Mouse (Mus musculus) olfactory bulb, adult 2 months (tissue): ENCODE data around the gene Etv4. TPM values are rescaled to one million over a fixed set of nuclear protein-coding genes. Genes with fewer than 3 reads are reported as not detected.
A peak's percentile ranks its signal among the peaks of the same experiment; 100 is the strongest.

Experiments used
- H3K27ac ChIP-seq: fragments of 200-500 bp; 2 replicates; pipeline ENCODE4 v1.5.1; 2012; ENCODE audit warnings: low read depth, low read length; ENCODE audit not compliant: insufficient read depth
- H3K4me1 ChIP-seq: fragments of 200-500 bp; 2 replicates; pipeline ENCODE4 v1.6.1; 2012; ENCODE audit warnings: low read length; ENCODE audit not compliant: control insufficient read depth, insufficient read depth
- H3K4me3 ChIP-seq: fragments of 200-500 bp; 2 replicates; pipeline ENCODE4 v1.5.1; 2012; ENCODE audit warnings: mild to moderate bottlenecking, low read depth, low read length, moderate library complexity; ENCODE audit not compliant: insufficient read depth
- CTCF ChIP-seq: fragments of 200-500 bp; IDR thresholded peaks from 2 replicates; pipeline ENCODE4 v1.5.1; 2012; ENCODE audit warnings: low read depth, mild to moderate bottlenecking, low read length, moderate library complexity; ENCODE audit not compliant: insufficient read depth
- POLR2A ChIP-seq: fragments of 200-500 bp; IDR thresholded peaks from 2 replicates; pipeline ENCODE4 v1.6.1; 2012; ENCODE audit warnings: mild to moderate bottlenecking, low read depth, low read length, moderate library complexity; ENCODE audit not compliant: insufficient read depth
- WGBS: fragments of 180-500 bp; shearing (Covaris S2); methylation state at CpG from one replicate; pipeline ENCODE4 v1.1.7; 2018; 5-methylcytosine and 5-hydroxymethylcytosine counted together
- polyA plus RNA-seq: library from polyadenylated mRNA; stranded (reverse); fragments of >200 nt; gene quantifications from 2 replicates; pipeline ENCODE4 v1.2.4, GENCODE M21; 2012; ENCODE audit warnings: low replicate concordance; ENCODE audit not compliant: missing spikeins, insufficient read depth, insufficient read length

Etv4 gene
- polyA plus RNA-seq, 1 experiment, result not detected

DNA sequence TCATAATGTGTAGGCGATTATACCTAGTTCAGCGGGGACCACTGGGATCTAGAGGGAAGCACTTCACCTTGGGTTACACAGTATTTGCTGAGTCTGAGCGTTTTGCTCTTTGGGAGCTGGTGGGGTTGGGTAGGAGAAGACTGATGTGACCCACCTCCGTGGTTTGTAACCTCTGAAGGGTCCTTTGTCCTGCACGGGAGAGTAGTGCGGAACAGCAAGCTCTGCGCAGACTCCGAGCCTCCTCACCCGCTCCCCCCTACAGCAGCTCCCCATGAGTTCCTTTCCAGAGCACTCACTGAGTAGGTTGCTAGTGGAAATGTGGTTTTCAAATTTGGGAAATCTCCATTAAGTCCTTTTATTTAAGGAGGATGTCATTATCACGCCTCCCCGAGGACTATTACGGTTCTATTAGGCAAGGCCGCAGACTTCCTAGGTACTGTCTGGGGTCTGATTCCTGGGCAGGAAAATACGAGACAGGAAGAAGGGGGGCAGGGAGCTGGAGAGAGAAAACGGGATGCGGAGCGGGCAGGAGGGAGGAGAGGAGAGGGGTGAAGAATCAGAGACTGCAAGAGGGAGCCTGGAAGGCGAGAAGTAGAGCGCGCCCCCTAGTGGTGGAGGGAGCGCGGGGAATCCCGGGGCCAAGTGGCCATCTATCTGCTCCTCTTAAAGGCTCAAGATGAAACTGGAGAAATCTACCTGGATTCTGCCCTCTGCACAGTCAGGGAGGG is 29.4 kb upstream of the Etv4 start:
- H3K4me3 ChIP-seq, result peak overlapping the region; percentile 35
- H3K4me1 ChIP-seq, result peaks cover 7% of the 10 kb centered on the region
- no peak for TF ChIP-seq POLR2A
- TF ChIP-seq CTCF, result peak; percentile 85
- H3K27ac ChIP-seq, result no peak overlapping the region
- 21% methylated on average over 23 of the region's 23 CpGs for WGBS

DNA sequence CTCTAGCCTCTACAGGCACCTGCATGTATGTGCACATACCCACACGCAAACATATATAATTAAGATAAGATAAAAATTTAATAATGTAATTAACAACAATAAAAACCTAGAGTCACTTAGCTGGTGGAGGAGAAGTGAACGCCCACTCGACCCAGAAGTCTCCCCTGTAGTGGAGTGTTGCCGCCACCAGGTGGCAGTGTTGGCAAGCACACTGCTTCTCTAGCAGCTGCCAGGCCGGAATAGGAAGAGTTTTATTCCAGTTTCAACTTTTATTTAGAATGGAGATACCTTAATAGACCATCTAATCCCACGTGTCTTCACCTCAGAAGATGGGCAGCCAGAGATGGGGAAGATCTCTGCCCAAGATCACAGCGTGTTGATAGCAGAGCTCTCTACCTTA is 28.1 kb upstream of the Etv4 start:
- peaks cover 7% of the 10 kb centered on the region for H3K4me1 ChIP-seq
- no peak for TF ChIP-seq POLR2A
- peak; percentile 90 for TF ChIP-seq CTCF
- H3K27ac ChIP-seq, result no peak overlapping the region
- WGBS, result 2% methylated on average over 7 of the region's 7 CpGs
- no peak overlapping the region for H3K4me3 ChIP-seq

DNA sequence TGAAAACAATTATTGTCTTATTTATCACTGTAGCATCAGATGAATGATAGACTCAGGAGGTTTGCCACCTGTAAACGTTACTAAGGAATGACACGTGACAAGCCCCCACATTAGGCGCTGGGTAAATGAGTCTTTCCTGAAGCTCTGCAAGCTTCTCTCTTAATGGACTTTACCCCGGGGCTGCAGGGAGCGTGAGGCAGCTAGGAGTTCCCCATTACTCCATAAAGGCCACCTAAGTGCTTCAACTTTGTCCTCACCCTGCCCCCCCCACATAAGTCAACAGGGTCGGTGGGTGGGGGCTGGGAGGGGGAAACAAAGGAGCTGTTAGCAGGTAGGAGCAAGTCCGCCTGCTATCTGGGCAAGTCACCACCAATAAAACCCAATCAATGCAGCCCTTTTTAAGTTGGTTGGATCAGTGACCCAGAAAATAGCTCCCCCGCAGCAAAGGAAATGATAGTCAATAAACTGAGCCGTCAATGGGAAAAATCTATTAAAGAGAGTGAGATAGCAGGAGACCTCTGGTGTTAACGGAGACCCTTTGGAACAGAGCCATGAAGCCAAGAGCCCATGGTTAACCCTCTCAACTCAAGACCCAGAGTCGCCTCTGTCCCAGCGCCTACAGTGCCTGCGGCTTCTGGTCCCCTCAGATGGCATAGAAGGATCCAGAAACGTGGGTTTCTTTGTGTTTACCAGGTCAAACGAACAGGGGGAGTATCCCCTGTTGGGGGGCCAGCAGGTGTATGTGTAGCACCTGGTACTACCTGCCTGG is 24.1 kb upstream of the Etv4 start:
- H3K4me3 ChIP-seq, result no peak overlapping the region
- WGBS, result 48% methylated on average over 15 of the region's 15 CpGs
- H3K27ac ChIP-seq, result no peak overlapping the region
- H3K4me1 ChIP-seq, result peaks cover 10% of the 10 kb centered on the region
- TF ChIP-seq CTCF, result no peak
- no peak for TF ChIP-seq POLR2A

DNA sequence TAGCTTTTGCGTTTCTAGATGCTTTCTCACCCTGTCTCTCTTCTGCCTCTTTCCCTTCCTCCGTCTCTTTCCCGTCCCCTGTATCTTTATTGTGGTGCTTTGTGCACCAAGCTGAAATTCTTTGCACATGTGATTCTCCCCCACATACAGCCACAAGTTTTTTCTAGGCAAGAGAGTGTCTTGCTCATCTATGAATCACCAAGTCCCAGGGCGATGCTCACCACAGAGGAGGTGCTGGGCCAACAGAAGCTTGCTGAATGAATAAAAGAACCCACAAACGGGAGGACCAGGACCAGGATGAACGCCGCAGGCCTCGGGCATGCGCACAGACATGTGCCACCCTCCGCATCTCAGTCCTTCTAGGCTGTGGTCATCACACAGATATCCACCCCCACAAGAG is 22.1 kb upstream of the Etv4 start:
- H3K4me3 ChIP-seq, result no peak overlapping the region
- WGBS, result 42% methylated on average over 10 of the region's 10 CpGs
- TF ChIP-seq CTCF, result no peak
- TF ChIP-seq POLR2A, result no peak

DNA sequence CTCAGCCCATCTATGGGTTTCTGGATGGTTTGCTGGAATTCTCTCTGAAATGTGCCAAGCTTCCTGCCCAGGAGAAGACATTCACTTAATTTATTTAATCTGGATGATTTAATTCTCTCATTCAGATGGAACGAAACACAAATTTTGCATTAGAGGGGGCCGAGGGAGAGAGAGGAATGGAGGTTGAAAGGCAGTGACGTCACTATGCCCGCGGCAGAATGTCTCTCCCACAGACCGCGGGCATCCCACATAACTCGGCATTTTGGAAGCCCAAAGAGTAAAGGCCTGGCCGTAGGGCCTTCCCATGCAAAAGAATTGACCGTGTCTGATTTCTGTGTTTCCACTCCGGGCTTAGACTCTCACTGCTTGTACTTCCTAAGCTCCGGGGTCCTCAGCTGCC is 21.6 kb upstream of the Etv4 start:
- TF ChIP-seq CTCF, result no peak
- TF ChIP-seq POLR2A, result no peak
- Histone ChIP-seq H3K4me3 (no peak overlapping the region), H3K27ac (no peak overlapping the region), H3K4me1 (peaks cover 10% of the 10 kb centered on the region)
- 53% methylated on average over 12 of the region's 12 CpGs for whole genome bisulfite sequencing

More for the DNA sequence above, 22.1 kb upstream of the Etv4 start:
- Histone ChIP-seq H3K4me1 (peaks cover 10% of the 10 kb centered on the region), H3K27ac (no peak overlapping the region)

DNA sequence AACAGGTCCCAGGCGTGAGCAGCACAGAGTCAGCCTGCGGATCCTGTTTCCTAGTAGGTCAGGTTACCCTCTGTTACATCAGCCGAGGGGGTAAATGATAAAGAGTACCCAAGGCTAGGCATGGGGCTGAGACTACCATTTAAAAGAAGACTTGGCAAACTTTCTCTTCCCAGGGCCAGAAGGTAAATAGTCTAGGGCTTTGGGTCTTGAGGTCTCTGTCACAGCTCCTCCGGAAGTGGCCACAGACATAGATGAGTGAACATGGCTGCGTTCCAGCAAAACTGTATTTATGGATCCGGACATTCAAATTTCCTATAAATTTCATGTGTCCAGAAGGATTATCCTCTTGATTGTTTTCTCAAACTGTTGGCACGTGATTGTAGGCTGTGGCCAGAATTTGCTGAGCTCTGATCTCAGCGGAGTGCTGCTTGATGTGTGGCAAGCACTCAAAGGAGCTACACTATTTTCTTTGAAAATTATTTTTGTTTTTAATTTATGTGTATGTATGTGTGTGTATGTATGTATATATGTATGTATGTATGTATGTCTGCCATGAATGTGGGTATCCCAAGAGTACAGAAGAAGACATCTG is 20.0 kb upstream of the Etv4 start:
- no peak for TF ChIP-seq CTCF
- no peak for TF ChIP-seq POLR2A
- Histone ChIP-seq H3K4me3 (no peak overlapping the region), H3K27ac (no peak overlapping the region), H3K4me1 (peaks cover 10% of the 10 kb centered on the region)
- WGBS, result 85% methylated on average over 8 of the region's 8 CpGs

DNA sequence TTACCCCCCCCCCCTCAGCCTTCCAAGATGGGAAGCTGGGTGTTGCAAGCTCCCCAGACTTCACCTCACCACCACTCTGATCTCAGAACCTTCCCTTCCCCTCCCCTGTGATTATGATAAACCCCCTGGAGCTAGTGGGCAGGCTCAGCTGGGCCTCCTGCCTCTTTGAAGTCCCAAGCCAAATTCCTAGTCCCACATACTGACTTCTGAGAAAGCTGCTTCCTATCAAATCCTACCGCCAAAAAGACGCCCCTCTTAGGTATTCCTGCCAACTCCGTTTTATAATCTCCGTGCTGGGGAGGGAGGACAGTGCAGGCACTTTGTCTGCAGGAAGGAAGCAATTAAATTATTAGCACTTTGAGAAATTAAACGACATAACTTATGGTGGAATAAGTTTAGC is 16.2 kb upstream of the Etv4 start:
- TF ChIP-seq POLR2A, result no peak
- WGBS, result 16% methylated on average over 5 of the region's 5 CpGs
- H3K4me1 ChIP-seq, result no peaks in the 10 kb centered on the region
- H3K4me3 ChIP-seq, result no peak overlapping the region
- H3K27ac ChIP-seq, result no peak overlapping the region

DNA sequence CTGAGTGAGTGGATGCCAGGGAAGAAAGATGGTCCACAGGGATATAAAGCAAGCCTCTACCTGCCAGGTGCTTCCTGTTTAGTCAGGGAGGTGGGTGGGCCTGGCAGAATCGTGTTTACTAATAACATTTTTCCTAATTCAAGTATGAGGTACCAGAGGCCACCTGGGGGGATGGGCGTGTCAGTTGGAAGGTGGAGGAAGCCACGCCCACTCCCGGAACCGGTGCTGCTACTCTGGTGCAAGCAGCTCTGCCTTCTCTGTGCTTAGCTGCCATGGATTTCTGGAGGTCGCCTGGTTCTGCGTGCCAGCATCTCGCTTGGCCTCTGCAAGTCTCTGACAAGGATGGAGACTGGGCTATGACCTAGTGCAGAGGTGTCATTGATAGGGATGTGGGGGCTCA is 12.9 kb upstream of the Etv4 start:
- WGBS, result 51% methylated on average over 8 of the region's 8 CpGs
- Histone ChIP-seq H3K4me1 (no peaks in the 10 kb centered on the region), H3K27ac (no peak overlapping the region), H3K4me3 (no peak overlapping the region)
- TF ChIP-seq CTCF, result no peak
- TF ChIP-seq POLR2A, result no peak

DNA sequence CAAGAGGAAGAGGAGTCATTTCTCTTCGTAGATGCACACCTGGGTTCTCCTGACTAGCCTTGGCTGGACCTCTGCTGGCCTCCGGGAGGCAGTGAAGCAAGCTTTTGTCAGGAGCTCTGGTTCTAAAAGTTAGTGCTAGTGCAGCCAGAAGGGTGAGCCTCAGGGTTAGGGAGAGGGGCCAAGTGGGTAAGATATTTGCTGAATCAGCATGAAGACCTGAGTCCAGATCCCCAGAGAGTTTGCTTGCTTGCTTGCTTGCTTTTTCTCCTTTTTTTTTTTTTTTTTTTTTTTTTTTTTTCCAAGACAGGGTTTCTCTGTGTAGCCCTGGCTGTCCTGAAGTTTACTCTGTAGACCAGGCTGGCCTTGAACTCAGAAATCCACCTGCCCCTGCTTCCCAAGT is 12.2 kb upstream of the Etv4 start:
- 81% methylated on average over 2 of the region's 2 CpGs for WGBS
- H3K4me3 ChIP-seq, result no peak overlapping the region
- H3K4me1 ChIP-seq, result no peaks in the 10 kb centered on the region
- TF ChIP-seq POLR2A (no peak), CTCF (no peak)
- no peak overlapping the region for H3K27ac ChIP-seq
